Mouse (Mus musculus): ENCODE measurements around the gene Kyat1.
"Not testable (repeated sequence)": the region's sequence is repeated elsewhere in the genome, so short reads cannot be mapped to it uniquely, and the experiment has no call there.

Gene Kyat1

DNA sequence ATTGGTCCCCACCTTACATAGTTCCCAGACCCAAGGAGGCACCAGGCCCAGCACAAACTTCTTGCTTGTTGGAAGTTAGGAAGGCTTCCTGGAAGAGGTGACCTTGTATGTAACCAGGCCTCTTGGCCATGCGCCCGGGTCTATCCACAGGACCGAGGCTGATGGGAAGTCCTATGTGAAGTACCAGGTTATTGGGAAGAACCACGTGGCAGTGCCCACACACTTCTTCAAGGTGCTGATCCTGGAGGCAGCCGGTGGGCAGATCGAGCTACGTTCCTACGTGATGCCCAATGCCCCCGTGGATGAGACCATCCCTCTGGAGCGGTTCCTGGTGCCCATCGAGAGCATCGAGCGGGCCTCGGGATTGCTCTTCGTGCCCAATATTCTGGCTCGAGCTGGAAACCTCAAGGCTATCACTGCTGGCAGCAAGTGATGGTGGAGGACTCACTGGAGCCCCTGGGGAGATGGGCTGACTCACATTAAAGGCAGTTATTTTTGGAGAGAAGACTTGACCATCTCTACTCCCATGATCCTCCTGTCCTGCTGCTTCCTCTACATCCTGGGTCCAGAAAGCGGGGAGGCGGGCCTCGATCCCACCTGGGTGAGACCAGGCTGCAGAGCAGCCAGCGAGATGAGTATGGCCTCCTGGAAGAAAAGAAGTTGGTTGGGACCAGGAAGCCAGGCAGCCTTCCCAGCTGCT, 32.0 kb downstream of the Kyat1 start:
- peak; percentile 62 for DNase-seq (ENCODE audit: low read depth)

DNA sequence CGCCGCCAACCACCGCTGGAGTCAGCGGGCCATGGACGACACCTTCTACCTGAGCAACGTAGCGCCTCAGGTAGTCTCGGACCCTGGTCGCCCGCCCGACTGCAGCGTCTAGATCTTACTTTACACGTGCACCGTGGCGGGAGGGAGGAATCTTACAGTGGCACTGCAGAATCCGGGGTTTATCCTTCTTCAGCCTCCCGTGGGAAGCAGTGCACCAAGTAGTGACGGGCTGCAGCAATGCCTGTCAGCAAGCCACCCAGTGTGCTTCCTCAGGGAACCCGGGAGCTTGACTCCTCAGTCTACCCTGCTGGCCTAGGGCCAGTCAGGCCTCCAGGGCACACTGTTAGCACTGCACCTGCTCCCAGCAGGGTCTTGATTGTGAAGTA, 33.7 kb downstream of the Kyat1 start:
- no peak for DNase-seq (ENCODE audit: low read depth)

DNA sequence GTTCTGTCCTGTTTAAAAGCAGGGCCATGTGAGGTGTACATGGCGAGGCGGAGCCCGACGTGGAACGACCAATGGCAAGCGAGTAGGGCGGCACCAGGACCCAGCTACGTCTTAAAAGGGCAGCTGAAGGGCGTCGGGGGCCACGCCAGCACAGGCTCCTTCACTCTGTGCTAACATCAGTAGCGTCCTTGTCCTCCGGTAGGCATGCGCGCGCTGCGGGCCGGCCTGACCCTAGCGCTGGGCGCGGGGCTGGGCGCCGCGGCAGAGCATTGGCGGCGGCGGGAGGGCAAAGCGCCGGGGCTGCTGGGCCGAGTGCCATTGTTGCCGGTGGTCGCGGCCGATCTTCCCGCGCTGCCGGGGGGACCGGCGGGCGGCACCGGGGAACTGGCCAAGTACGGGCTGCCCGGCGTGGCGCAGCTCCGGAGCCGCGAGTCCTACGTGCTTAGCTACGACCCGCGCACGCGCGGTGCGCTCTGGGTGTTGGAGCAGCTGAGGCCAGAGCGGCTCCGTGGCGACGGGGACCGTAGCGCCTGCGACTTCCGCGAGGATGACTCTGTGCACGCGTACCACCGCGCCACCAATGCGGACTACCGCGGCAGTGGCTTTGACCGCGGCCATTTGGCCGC, 34.2 kb downstream of the Kyat1 start, which contains the start of gene Endog:
TSS of gene Endog (plus strand) at position 123 of the 626 bp plus-strand sequence.
- DNase-seq (ENCODE audit: low read depth): peak; percentile 84

- peak; percentile 54 for DNase-seq (ENCODE audit: low read depth)
These were observed 39.0 kb downstream of the Kyat1 start for GRCm38 (mm10) chr2:30166677-30167076.

DNA sequence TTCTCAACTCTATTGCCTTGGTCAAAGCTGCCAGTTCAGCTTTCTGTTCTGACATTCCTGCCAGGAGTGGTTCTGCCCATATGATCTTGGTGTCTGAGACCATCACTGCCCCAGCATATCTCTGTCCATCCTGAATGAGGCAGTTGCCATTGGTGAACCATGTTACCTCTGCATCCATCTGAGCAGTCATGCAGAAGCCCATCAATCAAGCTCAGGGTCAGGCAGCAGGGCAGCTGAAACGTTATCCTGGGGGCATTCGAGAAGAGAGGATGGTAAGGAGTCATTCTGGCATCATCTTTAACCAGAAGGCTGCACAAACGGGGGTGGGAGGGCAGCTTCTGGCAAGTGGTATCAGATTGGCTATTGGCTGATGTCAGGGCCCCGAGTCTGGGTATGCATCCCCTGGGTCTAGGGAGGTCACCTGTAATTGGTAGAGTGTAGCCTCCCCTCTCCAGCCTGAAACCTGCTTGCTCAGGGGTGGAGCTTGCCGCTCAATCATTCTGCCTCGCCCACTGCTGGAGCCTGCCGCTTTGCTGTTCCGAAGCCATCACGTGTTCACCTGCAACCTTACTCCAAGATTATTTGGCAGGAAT, 41.2 kb downstream of the Kyat1 start:
- DNase-seq (ENCODE audit: low read depth): no peak

DNA sequence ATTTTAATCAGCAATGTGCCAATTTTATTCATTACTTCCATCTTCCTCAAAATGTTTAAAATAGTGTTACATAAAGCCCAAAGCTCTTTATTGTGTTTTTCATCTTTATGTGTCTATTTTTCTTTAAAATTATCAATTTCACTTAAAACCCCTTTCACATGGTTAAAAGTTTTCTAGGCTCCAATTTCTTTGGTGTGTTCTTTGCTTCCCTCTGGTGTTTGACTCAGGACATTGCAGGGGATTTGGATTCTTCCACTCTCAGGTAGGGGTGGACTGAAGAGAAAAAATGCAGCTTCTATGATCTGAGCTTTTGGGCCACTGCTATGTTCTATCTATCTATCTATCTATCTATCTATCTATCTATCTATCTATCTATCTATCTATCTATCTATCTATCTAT, 43.8 kb downstream of the Kyat1 start:
- peak; percentile 80 for DNase-seq (ENCODE audit: low read depth)

DNA sequence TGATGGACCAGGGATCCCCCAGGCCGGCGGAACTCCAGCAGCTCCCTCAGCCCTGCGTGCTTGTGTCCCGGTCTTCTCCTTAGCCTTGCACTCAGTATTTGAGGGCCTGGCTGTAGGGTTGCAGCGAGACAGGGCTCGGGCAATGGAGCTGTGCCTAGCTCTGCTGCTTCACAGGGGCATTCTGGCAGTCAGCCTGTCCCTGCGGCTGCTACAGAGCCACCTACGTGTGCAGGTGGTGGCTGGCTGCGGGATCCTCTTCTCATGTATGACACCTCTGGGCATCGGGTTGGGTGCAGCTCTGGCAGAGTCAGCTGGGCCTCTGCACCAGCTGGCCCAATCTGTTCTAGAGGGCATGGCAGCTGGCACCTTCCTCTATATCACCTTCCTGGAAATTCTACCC, 45.8 kb downstream of the Kyat1 start:
- DNase-seq (ENCODE audit: low read depth): not testable (repeated sequence)

DNA sequence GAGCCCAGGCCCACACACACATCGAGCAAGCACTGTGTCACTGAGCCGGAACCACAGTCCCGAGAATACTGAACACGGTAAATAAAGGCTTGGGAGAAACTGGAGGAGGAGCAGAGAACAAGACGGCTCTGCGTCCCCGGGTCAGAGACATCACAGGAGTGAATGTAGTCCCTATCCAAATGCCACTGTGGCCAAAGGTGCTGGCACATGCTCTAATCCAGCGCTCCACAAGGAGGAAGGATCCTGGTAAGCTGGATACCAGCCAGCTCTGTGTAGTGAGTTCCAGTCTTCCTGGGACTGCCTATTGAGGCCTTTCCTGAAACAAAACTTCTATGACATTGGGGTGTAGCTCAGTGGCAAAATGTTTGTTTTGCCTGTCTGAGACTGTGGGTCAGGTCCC, 53.0 kb downstream of the Kyat1 start:
- DNase-seq (ENCODE audit: low read depth): no peak

DNA sequence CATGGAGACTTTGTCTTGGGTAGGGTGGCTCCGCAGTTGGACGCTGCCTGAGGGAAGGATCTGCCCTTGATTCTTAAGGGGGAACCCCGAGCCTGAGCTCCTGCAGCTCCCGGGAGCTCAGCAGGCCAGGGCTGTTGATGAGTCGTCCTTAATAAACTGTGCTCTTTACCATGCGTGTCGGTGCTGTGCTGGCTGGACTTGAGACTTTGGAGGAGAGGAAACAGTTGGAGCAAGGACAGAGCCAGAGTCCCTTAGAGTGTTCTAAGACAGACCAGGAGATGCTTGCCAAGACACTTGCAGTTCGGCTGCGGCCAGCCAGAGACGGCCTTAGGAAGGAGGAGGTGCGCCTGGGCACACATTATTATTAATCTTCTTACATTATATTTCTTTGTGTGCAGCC, 53.8 kb downstream of the Kyat1 start:
- DNase-seq (ENCODE audit: low read depth): peak; percentile 25

DNA sequence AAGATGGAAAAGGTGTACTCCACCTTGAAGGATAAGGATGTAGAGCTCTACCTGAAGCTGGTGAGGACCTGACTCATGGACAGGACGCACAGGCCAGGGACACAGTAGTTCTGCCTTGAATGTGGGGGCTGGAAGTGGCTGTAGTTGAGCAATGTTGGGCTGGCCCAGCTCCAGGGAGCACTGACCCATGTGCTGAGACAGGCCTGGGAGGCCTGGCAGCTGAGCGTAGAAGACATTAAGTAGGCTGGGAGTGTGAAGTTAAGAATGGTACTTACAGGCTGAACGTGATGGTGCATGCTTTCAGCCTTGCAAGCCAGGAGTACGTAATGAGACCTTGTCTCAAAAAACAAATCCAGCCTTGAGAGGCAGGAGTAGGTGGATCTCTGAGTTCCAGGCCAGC, 58.2 kb downstream of the Kyat1 start:
- peak; percentile 80 for DNase-seq (ENCODE audit: low read depth)

- DNase-seq (ENCODE audit: low read depth): no peak
These were observed 61.2 kb downstream of the Kyat1 start for GRCm38 (mm10) chr2:30144436-30144835.

DNA sequence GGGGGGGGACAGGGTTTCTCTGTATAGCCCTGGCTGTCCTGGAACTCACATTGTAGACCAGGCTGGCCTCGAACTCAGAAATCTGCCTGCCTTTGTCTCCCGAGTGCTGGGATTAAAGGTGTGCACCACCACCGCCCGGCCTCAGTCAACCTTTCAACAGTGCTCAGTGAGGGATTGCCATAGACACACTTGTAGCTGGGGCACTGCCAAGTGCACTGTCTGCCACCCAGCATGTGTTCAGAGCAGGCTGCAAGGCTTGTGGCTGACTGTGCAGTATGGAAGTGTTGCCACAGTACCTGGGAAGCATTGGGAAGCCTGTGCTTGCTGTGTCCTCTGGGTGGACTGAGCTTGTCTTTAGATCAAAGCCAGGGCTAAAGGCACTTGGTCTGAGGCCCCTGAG, 65.6 kb downstream of the Kyat1 start:
- DNase-seq (ENCODE audit: low read depth): not testable (repeated sequence)

- no peak for DNase-seq (ENCODE audit: low read depth)
These were observed 69.2 kb downstream of the Kyat1 start for GRCm38 (mm10) chr2:30136458-30136857.
